Mouse (Mus musculus) hindbrain, embryonic 12.5 days (tissue): ENCODE measurements around the gene Mypop. TPM values are rescaled to one million over a fixed set of nuclear protein-coding genes. Genes with fewer than 3 reads are reported as not detected.

Experiments used
- ATAC-seq: fragments of 200-750 bp; cut with Nextera tagmentation; 2 replicates; pipeline ENCODE4 v1.8.0; 2017; ENCODE audit warnings: moderate TSS enrichment; ENCODE audit not compliant: low FRiP score
- H3K27ac ChIP-seq: fragments of 300-500 bp; sonication (generic); 2 replicates; pipeline ENCODE4 v1.5.1; 2016; ENCODE audit warnings: mild to moderate bottlenecking
- H3K27me3 ChIP-seq: fragments of 300-500 bp; sonication (generic); 2 replicates; pipeline ENCODE4 v1.6.1; 2016; ENCODE audit warnings: mild to moderate bottlenecking
- H3K36me3 ChIP-seq: fragments of 300-500 bp; sonication (generic); 2 replicates; pipeline ENCODE4 v1.6.1; 2016; ENCODE audit warnings: mild to moderate bottlenecking
- H3K4me1 ChIP-seq: fragments of 300-500 bp; sonication (generic); 2 replicates; pipeline ENCODE4 v1.6.1; 2016
- H3K4me2 ChIP-seq: fragments of 300-500 bp; sonication (generic); replicated peaks from 2 replicates; pipeline ENCODE4 v1.6.1; 2016; ENCODE audit warnings: mild to moderate bottlenecking
- H3K4me3 ChIP-seq: fragments of 300-500 bp; sonication (generic); 2 replicates; pipeline ENCODE4 v1.5.1; 2016; ENCODE audit warnings: mild to moderate bottlenecking
- H3K9ac ChIP-seq: fragments of 300-500 bp; sonication (generic); 2 replicates; pipeline ENCODE4 v1.6.1; 2016; ENCODE audit warnings: mild to moderate bottlenecking, moderate library complexity
- H3K9me3 ChIP-seq: fragments of 300-500 bp; sonication (generic); replicated peaks from 2 replicates; pipeline ENCODE4 v1.6.1; 2016; ENCODE audit warnings: mild to moderate bottlenecking
- WGBS: fragments of 180-500 bp; shearing (Covaris S2); methylation state at CpG from one replicate; pipeline ENCODE4 v1.1.7; 2016; 5-methylcytosine and 5-hydroxymethylcytosine counted together
- polyA plus RNA-seq: library from polyadenylated mRNA; unstranded; fragments of >200 nt; fragmentation: Nextera tagmentation; extraction: Ambion mirVana; gene quantifications from 2 replicates; pipeline ENCODE4 v1.2.1, GENCODE M21; 2016

The Mypop gene
- polyA plus RNA-seq, result 6.8 and 6.9 TPM in 2 replicates

DNA sequence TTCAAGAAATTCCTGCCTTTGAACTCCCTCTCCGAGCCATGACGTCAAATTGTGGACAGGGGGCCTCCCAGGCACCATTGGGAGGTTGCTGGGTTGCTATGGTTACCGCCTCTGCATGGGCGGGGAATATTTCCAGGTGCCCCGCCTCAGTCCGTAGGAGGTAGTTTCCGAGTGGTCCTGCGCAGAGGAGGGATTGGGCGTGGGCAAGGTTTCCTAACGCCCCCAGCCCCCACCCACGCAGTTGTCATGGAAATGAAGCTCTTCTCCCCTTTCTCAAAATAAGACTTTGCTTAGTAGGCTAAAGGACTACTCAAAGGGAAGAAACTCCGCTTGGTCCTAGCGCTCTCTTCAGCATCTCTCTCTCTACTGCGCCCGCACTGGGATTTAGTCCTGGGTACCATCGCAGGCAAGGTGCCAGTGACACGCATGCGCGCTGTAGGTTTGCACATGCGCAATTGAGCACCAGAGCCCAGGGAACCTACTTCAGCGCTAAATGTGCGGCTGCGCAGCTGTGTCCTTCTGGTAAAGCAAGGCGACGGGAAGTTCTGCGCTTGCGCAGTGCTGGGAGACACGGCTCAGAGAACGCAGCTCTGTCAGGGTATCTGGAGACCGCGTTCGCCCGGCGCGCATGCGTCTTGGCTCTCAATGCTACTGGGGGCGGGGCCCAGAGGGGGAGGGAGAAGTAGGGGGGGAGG is at the start of gene Mypop:
Mypop (plus strand) TSS at position 645 of the 695 bp plus-strand sequence.
- Histone ChIP-seq H3K4me3 (peak within 1 kb of the TSS; percentile 52), H3K9ac (peak within 1 kb of the TSS; percentile 71), H3K27ac (peak within 1 kb of the TSS; percentile 92), H3K27me3 (peaks cover 22% of the 10 kb centered on the region), H3K4me2 (peak within 1 kb of the TSS; percentile 83), H3K36me3 (no peaks in the 10 kb centered on the region), H3K4me1 (peaks cover 23% of the 10 kb centered on the region), H3K9me3 (no peaks in the 10 kb centered on the region)
- peak; percentile 95 for ATAC-seq
- under 1% methylated on average over 37 of the region's 37 CpGs for WGBS

DNA sequence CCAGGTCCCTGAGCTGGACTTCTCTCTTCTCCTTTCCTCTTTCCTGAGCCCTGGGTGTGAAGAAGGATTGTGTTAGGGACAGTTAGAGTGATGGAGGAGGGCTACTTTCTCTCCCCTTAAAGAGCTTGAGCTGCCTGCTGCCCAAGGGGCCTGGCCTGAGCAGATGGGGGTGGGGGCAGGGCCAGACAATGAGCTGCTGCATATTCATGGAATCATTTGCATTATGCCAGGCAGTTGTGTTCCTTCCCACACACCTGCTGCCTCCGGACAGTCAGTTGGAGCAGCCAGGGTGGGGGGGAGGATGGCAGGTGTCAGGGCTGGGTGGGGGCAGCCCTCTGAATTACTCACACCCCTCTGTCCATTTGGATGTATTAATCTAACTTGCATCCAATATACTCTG is 48.7 kb upstream of the Mypop start:
- H3K27me3 ChIP-seq, result no peaks in the 10 kb centered on the region

DNA sequence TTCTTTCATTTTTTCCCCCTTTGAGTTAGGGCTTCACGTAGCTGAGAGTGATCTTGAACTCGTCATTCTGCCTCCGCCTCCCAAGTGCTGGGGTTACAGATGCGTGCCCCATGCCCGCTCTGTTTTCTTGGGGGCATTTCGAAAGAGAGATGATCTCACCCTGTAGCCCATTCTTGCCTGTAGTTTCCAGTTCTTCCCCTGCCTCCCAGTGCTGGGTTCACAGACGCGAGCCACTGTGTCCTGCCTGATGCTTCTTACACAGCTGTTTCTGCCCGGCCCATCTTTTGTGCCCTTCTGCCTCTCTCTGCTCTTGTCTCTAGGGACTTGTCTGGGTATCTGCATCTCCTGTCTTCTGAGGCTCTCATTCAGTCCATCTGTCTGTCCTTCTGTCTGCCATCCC is 48.2 kb upstream of the Mypop start:
- WGBS, result 33% methylated on average over 9 of the region's 9 CpGs
- H3K27ac ChIP-seq, result peak overlapping the region; percentile 90
- peak overlapping the region; percentile 45 for H3K4me2 ChIP-seq
- no peaks in the 10 kb centered on the region for H3K9me3 ChIP-seq
- no peak overlapping the region for H3K9ac ChIP-seq
- H3K36me3 ChIP-seq, result peaks cover 30% of the 10 kb centered on the region
- no peak overlapping the region for H3K4me3 ChIP-seq
- peak; percentile 74 for ATAC-seq
- no peaks in the 10 kb centered on the region for H3K27me3 ChIP-seq
- H3K4me1 ChIP-seq, result peaks cover 60% of the 10 kb centered on the region

More for the DNA sequence above, 48.7 kb upstream of the Mypop start:
- ATAC-seq, result peak; percentile 91
- Histone ChIP-seq H3K27ac (peak overlapping the region; percentile 90), H3K9me3 (no peaks in the 10 kb centered on the region), H3K4me1 (peaks cover 59% of the 10 kb centered on the region), H3K36me3 (peaks cover 28% of the 10 kb centered on the region), H3K9ac (no peak overlapping the region; the same call in 1 of the 2 replicates), H3K4me3 (peak overlapping the region; percentile 5; the same call in 1 of the 2 replicates), H3K4me2 (peak overlapping the region; percentile 45)
- WGBS, result 8% methylated on average over 1 of the region's 1 CpGs

DNA sequence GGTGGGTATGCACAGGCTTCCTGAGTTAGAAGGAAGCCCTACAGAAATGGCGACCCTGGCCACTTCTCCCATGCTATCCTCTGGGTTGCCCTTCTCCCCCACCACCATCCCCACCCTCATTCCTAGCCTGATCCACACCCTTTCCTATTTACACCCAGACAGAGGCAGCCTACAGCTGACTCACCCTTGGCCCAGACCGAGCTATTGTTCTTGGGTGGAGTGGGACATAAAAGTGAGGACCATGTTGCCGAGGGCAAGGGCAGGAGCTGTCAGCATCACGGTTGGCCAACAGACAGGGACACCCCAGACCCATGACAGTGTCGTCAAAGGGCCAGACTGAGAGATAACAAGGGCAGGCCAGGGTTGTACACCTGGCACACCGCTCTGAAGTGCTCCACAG is 42.9 kb upstream of the Mypop start:
- Histone ChIP-seq H3K27ac (peak overlapping the region; percentile 91), H3K9ac (peak overlapping the region; percentile 27; the same call in 1 of the 2 replicates), H3K9me3 (no peaks in the 10 kb centered on the region), H3K27me3 (no peaks in the 10 kb centered on the region), H3K4me1 (peaks cover 62% of the 10 kb centered on the region), H3K36me3 (peaks cover 41% of the 10 kb centered on the region), H3K4me3 (no peak overlapping the region), H3K4me2 (no peak overlapping the region)
- 37% methylated on average over 6 of the region's 6 CpGs for WGBS
- no peak for ATAC-seq

DNA sequence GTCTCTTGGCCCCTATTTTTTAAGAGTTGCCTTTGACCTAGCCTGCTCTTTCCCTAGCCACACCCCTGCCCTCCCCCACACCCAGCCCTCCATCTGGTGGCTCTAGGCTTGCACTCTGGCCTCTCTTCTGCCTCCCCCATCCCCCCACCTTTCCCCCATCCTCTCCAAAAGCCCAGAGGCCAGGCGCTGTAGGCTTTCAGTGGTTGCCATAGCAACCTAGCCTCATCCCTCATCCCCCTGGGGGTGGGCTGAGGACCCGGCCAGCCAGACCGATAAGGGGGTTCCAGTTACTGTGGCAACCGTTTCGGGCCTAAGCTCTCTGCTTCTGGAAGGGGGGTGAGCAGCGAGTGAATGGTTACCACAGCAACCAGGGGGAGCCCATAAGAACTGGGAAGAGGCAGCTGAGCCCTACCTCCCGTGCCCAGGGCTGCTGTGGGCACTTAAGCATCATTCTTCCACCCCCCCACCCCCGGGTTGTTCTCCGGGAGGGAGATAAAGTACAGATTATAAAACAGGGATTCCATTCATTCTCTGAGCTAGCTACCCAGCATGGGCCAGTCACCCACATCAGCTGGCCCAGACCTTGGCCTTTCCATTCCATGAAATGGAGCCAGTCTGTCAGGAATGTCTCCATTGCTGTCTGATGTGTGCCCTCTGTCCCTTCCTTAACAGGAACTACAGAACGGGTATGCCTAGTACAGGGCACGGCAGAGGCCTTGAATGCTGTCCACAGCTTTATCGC is 41.1 kb upstream of the Mypop start:
- Histone ChIP-seq H3K9me3 (no peaks in the 10 kb centered on the region), H3K36me3 (peaks cover 43% of the 10 kb centered on the region), H3K27ac (peak overlapping the region; percentile 91), H3K27me3 (no peaks in the 10 kb centered on the region), H3K4me3 (no peak overlapping the region), H3K9ac (no peak overlapping the region), H3K4me1 (peaks cover 46% of the 10 kb centered on the region), H3K4me2 (peak overlapping the region; percentile 39)
- WGBS, result 22% methylated on average over 12 of the region's 12 CpGs
- peak; percentile 96 for ATAC-seq

DNA sequence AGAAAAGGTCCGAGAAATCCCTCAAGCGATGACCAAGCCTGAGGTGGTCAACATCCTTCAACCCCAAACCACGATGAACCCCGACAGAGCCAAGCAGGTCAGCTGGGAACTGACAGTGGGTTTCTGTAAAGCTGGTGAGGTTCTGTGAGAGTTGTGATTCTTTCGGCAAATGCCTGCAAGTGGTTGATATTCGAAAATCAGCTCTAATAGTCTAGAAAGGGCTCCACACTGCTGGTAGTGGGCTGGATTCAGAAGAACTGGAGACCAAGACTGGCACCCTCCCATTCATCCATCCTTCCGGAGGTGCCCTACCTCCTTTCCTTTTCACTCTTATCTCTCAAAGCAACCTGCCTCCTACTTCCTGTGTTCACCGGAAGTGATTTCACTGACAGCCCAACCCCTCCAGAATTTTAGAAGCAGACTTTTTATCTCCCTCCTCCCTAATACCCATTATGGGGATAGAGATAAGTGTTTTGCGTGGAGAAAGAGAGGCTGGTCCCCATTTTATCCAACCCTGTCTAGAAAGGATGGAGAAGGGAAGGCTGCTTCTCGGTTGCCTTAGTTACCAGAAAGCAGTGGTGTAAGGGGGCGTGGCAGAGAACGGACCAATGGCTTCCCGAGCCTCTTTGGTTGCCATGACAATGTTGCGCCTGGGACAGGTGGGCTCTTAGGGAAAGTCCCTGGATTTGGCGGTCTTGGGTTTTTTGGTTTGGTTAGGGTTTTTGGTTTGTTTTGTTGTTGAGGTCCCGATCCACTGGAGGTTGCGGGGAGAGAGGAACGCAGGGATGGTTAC is 40.3 kb upstream of the Mypop start:
- H3K9me3 ChIP-seq, result no peaks in the 10 kb centered on the region
- peaks cover 46% of the 10 kb centered on the region for H3K4me1 ChIP-seq
- H3K4me3 ChIP-seq, result no peak overlapping the region
- no peaks in the 10 kb centered on the region for H3K27me3 ChIP-seq
- peaks cover 36% of the 10 kb centered on the region for H3K36me3 ChIP-seq
- peak overlapping the region; percentile 91 for H3K27ac ChIP-seq
- ATAC-seq, result peak; percentile 5; the same call in 1 of the 2 replicates
- H3K4me2 ChIP-seq, result peak overlapping the region; percentile 39
- H3K9ac ChIP-seq, result peak overlapping the region; percentile 15; the same call in 1 of the 2 replicates
- 19% methylated on average over 18 of the region's 18 CpGs for WGBS

DNA sequence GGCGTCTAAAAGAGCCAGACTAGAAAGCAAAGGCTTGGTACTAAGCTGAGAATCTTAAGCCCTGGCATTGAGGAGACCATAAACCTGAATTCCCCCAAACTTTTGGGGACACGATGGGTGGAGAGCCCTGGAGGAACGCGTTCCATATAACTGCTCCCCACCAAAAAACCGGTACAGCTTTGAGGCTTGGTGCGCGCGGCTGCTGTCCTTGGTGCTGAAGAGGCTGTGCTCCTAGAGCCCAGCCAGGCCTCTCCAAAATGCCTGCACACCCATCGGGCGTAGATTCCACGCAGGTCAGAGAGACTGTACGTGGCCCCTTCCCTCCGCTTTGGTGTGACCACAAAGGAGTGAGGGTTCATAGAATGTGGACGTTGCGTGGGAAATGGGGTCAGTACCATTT is 39.6 kb upstream of the Mypop start:
- H3K4me3 ChIP-seq, result no peak overlapping the region
- H3K27ac ChIP-seq, result peak overlapping the region; percentile 91; the same call in 1 of the 2 replicates
- no peaks in the 10 kb centered on the region for H3K9me3 ChIP-seq
- peaks cover 34% of the 10 kb centered on the region for H3K36me3 ChIP-seq
- WGBS, result 19% methylated on average over 15 of the region's 15 CpGs
- H3K4me1 ChIP-seq, result peaks cover 50% of the 10 kb centered on the region
- ATAC-seq, result no peak
- peak overlapping the region; percentile 15; the same call in 1 of the 2 replicates for H3K9ac ChIP-seq
- H3K27me3 ChIP-seq, result 0 out of 2 replicates have a peak, but pooled peaks cover 5% of the 10 kb centered on the region
- peak overlapping the region; percentile 39 for H3K4me2 ChIP-seq

DNA sequence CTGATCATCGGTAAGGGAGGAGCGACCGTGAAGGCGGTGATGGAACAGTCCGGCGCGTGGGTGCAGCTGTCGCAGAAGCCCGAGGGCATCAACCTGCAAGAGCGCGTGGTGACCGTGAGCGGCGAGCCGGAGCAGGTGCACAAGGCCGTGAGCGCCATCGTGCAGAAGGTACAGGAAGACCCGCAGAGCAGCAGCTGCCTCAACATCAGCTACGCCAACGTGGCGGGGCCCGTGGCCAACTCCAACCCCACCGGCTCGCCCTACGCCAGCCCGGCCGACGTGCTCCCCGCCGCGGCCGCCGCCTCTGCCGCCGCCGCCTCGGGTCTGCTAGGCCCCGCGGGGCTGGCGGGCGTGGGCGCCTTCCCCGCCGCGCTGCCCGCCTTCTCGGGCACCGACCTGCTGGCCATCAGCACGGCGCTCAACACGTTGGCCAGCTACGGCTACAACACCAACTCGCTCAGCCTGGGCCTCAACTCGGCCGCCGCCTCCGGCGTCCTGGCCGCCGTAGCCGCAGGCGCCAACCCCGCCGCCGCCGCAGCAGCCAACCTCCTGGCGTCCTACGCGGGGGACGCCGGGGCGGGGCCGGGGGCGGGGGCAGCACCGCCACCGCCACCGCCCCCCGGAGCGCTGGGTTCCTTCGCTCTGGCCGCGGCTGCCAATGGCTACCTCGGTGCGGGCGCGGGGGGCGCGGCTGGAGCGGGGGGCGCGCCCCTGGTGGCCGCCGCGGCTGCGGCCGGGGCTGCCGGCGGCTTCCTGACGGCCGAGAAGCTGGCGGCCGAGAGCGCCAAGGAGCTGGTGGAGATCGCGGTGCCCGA is 33.3 kb upstream of the Mypop start:
- Histone ChIP-seq H3K36me3 (peaks cover 12% of the 10 kb centered on the region; the same call in 1 of the 2 replicates), H3K27ac (peak overlapping the region; percentile 76), H3K4me2 (peak overlapping the region; percentile 71), H3K9me3 (no peaks in the 10 kb centered on the region), H3K4me3 (peak overlapping the region; percentile 42), H3K27me3 (peaks cover 18% of the 10 kb centered on the region), H3K9ac (peak overlapping the region; percentile 58), H3K4me1 (peaks cover 59% of the 10 kb centered on the region)
- peak; percentile 46 for ATAC-seq
- under 1% methylated on average over 70 of the region's 107 CpGs for WGBS

DNA sequence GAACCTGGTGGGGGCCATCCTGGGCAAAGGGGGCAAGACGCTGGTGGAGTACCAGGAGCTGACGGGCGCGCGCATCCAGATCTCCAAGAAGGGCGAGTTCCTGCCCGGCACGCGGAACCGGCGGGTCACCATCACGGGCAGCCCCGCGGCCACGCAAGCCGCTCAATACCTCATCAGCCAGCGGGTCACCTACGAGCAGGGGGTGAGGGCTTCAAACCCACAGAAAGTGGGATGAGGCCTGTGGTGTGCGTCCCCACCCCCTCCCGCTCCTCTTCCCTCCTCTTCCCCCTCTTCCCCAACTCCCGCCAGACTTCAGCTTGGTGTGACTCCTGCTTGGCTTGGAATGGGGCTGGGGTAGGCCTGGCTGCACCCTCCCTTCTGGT is 32.7 kb upstream of the Mypop start:
- no peak for ATAC-seq
- WGBS, result 2% methylated on average over 21 of the region's 21 CpGs
- H3K9me3 ChIP-seq, result no peaks in the 10 kb centered on the region
- H3K4me3 ChIP-seq, result peak overlapping the region; percentile 42
- peaks cover 24% of the 10 kb centered on the region for H3K27me3 ChIP-seq
- peaks cover 65% of the 10 kb centered on the region for H3K4me1 ChIP-seq
- peak overlapping the region; percentile 71 for H3K4me2 ChIP-seq
- peak overlapping the region; percentile 76 for H3K27ac ChIP-seq
- peaks cover 6% of the 10 kb centered on the region; the same call in 1 of the 2 replicates for H3K36me3 ChIP-seq
- H3K9ac ChIP-seq, result peak overlapping the region; percentile 58

DNA sequence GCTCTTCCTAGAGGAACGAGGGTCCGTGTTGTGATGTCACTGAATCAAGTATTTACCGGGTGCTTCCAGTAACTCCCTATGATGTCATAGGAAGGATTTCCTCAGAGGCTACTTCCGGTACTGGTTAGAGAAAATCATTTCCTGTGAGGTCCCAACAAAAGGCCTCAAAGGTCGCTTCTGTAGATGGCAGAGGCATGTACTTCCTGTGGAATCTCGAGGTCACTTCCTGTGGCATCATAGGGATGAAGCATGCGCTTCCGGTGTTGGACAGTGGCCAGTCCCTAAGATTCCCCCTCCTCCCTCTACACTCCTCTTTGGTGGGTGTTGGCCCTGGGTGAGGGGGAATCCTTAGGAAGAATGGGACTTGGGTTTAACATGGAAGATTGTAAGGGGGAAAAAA is 31.6 kb upstream of the Mypop start:
- Histone ChIP-seq H3K36me3 (no peaks in the 10 kb centered on the region), H3K9ac (no peak overlapping the region), H3K4me2 (no peak overlapping the region), H3K4me3 (no peak overlapping the region), H3K27ac (peak overlapping the region; percentile 23; the same call in 1 of the 2 replicates), H3K9me3 (no peaks in the 10 kb centered on the region), H3K4me1 (peaks cover 76% of the 10 kb centered on the region), H3K27me3 (peaks cover 29% of the 10 kb centered on the region)
- ATAC-seq, result no peak
- 63% methylated on average over 8 of the region's 8 CpGs for WGBS

DNA sequence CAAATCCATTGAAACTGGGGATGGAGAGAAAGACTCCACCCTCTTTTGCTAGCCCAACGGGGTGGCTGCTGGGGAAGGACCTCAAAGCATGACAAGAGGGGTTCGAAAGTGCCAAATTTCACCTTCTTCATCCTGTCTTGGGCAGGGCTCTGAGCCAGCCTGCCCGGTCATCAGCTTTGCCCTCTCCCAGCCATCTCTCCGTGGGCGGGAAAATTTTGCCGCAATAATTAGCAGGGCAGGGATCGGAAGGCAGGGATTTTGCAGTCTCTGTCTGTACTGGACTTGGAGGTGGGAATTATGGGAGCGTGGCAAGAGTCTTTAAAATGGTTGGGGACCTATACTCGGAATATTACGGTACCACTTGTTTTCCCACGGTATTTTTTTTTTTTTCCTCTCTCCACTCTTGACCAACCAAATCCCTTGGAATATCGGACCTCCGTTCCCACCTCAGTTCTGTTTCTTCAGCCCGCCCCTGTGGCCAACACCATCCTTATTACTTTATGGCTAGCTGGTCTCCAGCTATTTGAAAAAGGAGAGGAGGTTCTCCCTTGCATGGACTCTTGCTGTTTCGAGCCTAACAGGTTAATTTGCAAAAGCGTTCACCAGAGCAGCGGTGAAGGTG is 28.8 kb upstream of the Mypop start:
- Histone ChIP-seq H3K4me3 (peak overlapping the region; percentile 27), H3K4me2 (peak overlapping the region; percentile 51), H3K36me3 (no peaks in the 10 kb centered on the region), H3K27ac (peak overlapping the region; percentile 52; the same call in 1 of the 2 replicates), H3K27me3 (peaks cover 28% of the 10 kb centered on the region), H3K4me1 (peaks cover 69% of the 10 kb centered on the region), H3K9ac (peak overlapping the region; percentile 54), H3K9me3 (no peaks in the 10 kb centered on the region)
- ATAC-seq, result no peak
- 2% methylated on average over 17 of the region's 17 CpGs for WGBS
